Mouse (Mus musculus) layer of hippocampus, adult 9-11 months (tissue): Measurements from ENCODE around the gene Hist1h1d.
"Not testable (repeated sequence)": the region's sequence is repeated elsewhere in the genome, so short reads cannot be mapped to it uniquely, and the experiment has no call there.

Experiments used
- DNase-seq: peaks from one replicate; pipeline ENCODE4 v3.0.0; 2022

The Hist1h1d gene

DNA sequence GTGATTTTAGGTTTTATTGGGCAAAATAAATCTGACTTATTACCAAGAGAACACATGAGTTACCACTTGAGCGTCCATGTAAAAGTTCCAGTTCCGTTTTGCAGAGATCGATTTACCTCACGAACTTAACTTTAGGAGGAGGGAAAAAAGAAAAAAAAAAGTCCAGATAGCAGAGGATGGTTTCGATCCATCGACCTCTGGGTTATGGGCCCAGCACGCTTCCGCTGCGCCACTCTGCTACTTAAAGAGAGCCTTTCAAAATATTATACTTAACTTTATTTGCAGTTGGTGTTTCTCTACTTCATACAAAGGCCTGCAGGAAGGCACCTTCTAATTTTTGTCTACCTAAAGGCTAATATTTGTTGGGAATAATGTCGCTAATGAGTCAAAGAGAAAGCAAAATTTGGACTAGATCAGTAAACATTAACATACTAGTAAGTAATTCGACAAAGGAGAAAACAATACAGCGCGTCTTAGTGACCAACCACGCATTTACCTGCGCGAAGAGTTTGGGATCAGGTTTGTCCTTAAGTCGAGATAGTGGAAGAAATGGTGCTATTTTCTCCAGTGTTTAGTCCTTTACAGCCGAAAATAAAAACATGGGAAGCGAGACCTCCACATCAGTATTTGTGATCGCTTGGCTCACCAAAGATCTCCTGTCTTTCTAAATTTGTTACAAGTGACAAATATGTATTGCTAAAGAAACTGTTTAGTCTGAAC lies 22.7 kb upstream of the Hist1h1d start:
- peak; percentile 55 for DNase-seq

DNA sequence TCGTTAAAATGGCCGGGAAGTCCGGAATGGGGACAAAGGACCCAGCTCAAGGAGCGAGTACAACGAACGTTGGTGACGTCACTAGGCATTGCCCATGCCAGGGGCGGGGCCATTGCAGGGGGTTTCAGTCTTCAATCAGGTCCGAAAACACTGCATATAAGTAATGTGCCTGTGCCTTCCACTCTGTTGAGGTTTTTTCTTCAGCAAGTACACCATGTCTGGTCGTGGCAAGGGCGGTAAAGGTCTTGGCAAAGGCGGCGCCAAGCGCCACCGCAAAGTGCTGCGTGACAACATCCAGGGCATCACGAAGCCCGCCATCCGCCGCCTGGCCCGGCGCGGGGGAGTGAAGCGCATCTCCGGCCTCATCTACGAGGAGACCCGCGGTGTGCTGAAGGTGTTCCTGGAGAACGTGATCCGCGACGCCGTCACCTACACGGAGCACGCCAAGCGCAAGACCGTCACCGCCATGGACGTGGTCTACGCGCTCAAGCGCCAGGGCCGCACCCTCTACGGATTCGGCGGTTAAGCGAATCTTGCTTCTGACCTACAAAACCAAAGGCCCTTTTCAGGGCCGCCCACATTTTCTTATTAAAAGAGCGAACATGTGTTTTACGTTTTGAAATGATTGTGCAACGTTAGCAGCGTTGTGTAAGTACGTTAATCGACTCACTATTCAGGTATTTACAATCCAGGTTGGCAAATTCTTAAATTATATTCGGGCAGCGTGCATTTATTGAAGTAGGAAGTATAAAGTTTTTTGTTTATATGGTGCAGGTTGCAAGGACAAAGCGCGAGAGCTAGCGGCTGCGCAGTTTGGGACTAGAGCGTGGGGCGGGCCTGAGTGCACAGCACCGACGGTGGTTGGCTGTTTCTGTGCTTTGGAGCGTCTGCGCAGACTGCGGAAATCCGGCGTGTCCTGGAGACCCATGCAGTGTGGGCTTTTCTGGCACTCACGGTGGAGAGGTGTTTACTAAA lies 21.9 kb upstream of the Hist1h1d start, which contains the start of gene Hist1h4h:
TSS of gene Hist1h4h (plus strand) at position 150 of the 975 bp plus-strand sequence.
- DNase-seq: peak; percentile 98

DNA sequence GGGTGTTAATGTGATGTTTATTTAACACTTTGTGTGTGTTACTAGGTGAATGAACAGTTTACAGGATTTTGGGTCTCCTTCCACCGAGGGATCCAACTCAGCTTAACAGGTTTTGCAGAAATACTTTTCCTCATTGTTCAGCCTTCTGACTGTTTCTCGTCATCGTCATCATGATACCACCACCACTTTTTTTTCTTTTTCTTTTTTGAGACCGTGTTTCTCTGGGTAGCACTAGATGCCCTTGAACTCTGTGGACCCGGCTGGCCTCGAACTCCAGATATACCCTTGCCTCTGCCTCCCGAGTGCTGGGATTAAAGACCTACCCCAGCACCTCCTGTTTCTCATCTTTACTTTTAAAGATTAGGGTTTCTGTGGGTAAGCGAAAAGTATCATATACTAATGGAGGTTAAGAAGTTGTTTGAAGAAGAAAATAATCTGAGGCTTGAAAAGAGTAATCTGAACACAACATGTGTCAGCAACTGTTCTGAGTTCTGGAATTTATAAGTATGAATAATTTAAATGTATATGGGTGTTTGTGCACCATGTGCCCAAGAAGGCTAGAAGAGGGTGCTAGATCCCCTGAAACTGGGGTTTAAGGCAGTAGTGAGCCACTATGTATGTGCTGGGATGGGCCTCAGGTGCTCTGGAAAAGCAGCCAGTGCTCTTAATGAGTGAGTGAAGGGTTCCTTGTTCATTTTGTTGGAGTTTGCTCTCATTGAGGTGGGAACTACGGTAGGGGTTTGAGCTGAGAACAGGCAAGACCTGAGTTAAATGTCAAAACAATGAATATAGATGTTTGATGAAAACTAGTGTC lies 20.6 kb upstream of the Hist1h1d start:
- no peak for DNase-seq

DNA sequence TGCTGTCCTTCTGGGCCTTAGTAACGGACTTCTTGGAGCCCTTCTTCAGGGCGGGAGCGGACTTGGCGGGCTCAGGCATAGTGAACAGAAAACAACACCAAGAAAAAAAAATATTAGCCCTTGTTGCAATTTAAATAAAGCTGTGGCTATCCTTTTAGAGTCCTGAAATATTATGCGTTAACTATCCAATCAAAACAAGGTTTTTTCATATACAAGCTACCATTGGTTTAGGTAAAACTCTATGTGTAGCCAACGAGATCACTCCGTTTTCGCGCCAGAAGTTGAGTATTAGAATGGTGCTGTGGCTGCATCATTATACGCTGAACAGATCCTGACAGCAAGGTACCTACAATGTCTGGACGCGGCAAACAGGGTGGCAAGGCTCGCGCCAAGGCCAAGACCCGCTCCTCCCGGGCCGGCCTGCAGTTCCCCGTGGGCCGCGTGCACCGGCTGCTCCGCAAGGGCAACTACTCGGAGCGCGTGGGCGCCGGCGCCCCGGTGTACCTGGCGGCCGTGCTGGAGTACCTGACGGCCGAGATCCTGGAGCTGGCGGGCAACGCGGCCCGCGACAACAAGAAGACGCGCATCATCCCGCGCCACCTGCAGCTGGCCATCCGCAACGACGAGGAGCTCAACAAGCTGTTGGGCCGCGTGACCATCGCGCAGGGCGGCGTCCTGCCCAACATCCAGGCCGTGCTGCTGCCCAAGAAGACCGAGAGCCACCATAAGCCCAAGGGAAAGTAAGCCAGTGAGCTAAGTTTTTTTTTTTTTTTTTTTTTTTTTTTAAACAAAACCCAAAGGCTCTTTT lies 19.3 kb upstream of the Hist1h1d start, which contains the start of gene Hist1h2af:
TSS of gene Hist1h2af (plus strand) at position 347 of the 808 bp plus-strand sequence.
- DNase-seq: peak; percentile 84

DNA sequence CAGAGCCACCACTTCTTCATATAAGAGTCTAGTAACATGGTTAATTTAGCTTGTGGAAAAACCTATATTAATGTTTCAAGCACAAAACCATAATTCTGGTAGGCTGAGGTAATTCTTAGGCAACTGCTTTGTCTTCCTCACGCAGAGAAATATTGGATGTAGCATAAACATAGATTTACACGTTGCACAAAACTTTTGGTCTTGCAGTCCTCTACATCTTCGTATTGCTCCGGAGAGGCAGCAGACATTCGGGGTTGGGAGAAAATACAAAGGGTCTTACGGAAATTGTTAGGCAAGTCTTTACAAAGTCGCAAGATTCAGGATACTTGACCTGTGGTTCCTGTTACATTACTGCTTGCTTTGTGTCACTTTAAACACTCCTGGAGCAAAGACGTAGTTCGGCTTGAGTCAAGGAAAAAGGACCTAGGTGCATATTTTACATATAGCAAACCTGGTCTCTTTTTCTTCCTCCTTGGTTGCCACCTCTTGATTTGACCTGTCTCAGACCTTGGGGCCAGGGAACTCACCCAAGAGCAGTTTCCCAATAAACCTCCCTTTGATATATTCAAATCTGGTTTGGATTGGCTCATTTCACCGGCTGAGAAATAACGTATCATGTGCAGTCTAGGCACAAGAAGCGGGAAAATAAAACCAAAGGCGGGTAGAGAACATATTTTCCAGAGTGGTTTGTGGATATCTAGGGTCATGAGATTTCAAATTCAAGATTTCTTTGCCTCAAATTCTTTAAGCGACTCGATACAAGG lies 18.5 kb upstream of the Hist1h1d start:
- peak; percentile 47 for DNase-seq

DNA sequence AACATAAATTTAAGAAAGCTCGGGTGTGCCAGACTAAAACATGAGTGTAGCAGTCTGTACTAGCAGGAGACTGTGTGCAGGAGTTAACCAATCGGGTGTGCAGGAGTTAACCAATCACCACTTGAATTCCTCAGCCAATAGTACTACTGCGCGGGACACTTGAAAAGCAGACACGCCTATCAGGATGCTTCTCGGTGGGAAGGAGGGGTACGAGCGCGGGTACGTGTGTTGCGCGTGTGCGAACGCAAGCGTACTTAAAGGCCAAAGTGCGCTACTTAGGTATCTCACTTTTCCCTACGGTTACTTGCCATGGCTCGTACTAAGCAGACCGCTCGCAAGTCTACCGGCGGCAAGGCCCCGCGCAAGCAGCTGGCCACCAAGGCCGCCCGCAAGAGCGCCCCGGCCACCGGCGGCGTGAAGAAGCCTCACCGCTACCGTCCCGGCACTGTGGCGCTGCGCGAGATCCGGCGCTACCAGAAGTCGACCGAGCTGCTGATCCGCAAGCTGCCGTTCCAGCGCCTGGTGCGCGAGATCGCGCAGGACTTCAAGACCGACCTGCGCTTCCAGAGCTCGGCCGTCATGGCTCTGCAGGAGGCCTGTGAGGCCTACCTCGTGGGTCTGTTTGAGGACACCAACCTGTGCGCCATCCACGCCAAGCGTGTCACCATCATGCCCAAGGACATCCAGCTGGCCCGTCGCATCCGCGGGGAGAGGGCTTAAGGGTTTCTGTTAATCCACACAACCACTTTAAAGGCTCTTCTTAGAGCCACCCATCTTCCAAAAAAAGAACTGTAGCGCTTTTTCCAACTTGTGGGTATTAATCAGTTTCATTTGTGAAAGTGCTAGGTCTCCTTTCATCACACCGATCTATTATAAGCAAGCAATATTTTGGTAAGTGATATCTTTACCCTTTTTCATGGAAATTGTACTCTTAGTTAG lies 17.7 kb upstream of the Hist1h1d start, which contains the start of gene Hist1h3g:
TSS of gene Hist1h3g (plus strand) at position 286 of the 939 bp plus-strand sequence.
- peak; percentile 94 for DNase-seq

DNA sequence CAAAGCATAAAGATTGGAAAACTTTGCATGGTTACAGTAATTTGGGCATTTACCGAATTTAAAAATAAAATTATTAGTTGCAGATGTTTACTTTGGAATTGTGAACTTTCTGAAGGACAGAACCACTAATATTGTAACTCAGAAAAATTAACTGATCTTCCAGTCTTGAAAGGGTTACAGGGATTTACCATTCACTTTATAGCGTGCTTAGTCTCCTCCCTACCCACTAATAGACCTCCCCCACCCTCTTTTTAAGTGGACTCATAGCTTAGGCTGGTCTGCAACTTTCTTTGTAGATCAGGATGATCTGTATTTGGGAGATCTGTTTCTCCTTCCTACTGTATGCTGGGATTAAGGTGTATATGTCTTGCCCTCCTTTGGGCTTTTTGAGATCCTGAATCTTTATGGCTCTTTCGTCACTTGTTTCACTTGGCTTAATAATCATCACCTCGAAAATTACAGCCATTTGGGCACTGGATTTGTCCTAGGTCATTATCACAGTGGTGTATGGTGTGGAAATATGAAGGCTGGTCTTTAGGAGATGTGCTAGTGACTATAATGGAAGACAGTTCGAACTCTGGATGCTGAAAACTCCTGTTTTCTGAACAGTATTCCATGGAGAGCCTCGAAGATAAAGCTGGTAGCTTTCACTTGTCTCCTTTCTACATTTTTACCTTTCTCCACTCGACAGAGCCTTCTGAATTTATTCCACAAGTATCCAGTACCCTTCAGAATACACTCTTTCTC lies 16.8 kb upstream of the Hist1h1d start:
- DNase-seq: no peak

DNA sequence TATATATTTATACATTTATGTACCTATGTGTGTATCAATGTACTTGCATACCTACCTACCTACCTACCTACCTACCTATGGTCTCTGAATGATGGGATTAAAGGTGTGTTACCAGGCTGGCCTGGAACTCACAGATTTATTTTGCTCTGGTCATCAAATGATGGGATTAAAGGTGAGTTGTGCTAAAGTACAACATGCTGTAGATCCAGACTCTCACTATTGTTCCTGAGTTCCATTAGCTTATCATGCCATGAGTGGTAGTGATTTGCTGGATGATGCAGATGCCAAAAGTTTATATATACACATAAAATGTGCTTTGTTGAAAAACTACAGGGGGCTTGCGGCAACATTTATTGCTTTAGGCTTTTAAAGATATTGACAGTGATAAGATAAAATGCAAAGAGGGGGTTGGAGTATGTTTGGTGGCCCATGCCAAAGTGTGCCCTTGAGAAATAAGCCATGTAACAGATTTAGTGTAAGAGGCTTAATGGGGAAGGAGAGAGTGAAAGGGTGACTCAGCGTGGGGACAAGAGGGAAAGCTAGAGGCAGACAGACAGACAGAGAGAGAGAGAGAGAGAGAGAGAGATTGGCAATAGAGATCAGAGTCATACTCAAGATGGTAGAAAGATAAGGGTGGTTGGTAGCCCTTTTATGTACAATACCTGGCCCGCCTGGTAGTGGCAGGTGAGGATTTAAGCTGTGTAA lies 15.9 kb upstream of the Hist1h1d start:
- DNase-seq: no peak

DNA sequence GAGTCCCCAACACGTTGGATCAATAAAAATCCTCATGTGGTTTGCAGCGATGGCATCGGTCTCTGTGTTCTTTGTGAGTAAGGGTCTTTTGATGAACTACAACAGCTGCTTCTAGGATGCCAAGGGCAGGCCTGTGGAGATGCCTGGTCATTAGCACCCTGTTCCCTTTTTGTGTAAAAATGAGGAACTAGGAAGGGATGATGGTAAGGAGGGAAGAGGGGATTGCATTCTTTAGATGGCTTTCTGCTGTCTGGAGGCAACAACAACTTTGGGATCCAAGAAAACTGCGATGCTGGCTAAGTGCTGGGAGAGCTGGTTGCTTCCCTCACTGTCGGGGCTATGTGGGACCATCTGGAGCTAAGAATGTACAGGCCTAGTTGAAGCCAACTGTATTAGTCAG lies 14.8 kb upstream of the Hist1h1d start:
- DNase-seq: no peak

DNA sequence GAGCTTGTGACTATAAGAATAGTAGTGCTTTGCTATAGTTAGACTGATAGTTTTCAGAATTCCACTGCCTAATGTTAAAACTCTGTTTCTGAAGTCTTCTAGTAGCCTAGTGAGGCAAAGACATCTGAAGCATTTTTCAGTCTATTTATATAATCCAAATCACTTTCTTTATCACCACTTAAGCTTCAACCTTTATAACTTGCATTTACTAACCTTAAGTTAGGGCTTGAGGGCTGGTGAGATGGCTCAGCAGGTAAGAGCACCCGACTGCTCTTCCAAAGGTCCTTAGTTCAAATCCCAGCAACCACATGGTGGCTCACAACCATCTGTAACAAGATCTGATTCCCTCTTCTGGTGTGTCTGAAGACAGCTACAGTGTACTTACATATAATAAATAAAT lies 13.2 kb upstream of the Hist1h1d start:
- DNase-seq: not testable (repeated sequence)

DNA sequence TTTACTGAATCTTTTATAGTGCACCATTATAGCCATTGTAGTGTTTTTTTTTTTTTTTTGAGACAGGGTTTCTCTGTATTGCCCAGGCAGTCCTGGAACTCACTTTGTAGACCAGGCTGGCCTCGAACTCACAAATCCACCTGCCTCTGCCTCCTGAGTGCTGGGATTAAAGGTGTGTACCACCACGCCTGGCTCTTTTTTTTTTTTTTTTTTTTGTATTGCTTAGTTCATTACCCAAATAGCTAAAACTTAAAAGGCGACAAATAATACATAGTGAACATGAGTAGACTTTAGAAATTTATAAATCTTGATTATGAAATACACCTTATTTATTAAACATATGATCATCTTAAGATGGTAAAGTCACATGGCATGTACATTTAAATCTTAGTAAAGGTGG lies 11.6 kb upstream of the Hist1h1d start:
- DNase-seq: no peak

DNA sequence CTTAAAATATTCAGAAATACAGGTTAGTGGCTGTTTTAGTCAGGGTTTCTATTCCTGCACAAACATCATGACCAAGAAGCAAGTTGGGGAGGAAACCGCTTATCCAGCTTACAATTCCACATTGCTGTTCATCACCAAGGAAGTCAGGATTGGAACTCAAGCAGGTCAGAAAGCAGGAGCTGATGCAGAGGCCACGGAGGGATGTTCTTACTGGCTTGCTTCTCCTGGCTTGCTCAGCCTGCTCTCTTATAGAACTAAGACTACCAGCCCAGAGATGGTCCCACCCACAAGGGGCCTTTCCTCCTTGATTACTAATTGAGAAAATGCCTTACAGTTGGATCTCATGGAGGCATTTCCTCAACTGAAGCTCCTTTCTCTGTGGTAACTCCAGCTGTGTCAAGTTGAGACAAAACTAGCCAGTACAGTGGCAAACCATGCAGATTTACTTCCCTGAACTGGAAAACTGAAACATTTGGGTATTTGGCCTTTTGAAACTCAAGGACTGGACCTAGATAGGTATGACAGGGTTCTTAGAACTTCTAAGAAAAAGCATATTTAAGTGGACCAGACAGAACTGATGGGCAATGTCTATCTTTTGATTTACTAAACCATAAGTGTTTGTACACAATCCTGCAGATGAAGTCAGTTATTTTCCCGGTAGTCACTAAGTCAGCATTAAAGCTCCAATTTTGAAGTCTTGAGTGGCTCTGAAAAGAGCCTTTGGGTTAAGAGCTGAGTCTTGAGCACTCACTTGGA lies 10.7 kb upstream of the Hist1h1d start:
- DNase-seq: not testable (repeated sequence)

DNA sequence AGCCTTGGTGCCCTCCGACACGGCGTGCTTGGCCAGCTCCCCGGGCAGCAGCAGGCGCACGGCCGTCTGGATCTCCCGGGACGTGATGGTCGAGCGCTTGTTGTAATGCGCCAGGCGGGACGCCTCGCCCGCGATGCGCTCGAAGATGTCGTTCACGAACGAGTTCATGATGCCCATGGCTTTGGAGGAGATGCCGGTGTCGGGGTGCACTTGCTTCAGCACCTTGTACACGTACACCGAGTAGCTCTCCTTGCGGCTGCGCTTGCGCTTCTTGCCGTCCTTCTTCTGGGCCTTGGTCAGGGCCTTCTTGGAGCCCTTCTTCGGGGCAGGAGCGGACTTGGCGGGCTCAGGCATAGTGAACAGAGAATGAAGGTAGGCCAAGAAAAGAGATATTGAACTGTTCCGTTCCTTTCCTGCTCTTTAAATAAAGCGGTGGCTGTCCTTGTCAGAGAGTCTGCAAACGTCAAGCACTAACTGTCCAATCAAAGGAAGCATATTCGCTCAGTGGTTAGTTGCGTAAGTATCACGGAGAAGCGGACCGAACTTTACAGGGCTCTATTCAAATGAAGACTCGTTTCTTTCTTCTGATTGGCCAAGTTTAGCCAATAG lies 10.0 kb upstream of the Hist1h1d start, which contains the start of gene Hist1h2bh:
TSS of gene Hist1h2bh (minus strand) at position 394 of the 609 bp plus-strand sequence.
- peak; percentile 94 for DNase-seq

DNA sequence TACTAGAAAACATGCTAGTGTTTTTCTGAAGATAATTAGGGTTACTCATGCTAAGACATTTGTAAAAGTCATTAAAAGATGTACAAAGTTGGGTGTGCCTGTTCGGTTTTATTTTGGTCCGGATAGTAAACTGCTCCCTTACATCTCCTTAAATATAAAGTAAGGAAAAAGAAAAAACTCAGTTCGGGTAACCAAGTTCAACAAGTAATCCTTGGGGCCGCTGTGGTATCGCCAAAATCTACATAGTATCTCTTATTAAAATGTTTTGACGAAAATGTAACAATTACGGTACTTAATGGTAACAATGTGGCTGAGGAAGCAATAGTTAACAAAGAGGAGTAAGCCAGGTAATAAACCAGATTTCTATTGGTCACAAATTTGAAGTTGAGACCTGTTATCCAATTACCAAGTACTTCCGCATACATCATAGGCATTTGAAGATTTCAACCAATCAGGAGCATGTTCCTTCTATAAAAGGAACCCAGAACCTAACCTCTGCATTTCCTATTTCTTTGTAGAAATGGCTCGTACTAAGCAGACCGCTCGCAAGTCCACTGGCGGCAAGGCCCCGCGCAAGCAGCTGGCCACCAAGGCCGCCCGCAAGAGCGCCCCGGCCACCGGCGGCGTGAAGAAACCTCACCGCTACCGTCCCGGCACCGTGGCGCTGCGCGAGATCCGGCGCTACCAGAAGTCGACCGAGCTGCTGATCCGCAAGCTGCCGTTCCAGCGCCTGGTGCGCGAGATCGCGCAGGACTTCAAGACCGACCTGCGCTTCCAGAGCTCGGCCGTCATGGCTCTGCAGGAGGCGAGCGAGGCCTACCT lies 8.9 kb upstream of the Hist1h1d start, which contains the start of gene Hist1h3f:
TSS of gene Hist1h3f (plus strand) at position 88 of the 822 bp plus-strand sequence.
- peak; percentile 85 for DNase-seq

DNA sequence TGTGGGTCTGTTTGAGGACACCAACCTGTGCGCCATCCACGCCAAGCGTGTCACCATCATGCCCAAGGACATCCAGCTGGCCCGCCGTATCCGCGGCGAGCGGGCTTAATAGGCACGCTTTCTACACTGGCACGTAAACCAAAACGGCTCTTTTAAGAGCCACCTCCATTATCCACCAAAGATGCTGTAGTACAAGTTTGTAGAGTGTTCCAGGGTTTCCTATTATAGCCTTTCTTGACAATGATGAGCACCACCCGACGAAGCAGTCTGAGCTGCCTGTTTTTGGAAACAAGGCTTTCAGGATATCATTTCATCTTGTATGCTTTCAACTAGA lies 8.3 kb upstream of the Hist1h1d start:
- DNase-seq: not testable (repeated sequence)

DNA sequence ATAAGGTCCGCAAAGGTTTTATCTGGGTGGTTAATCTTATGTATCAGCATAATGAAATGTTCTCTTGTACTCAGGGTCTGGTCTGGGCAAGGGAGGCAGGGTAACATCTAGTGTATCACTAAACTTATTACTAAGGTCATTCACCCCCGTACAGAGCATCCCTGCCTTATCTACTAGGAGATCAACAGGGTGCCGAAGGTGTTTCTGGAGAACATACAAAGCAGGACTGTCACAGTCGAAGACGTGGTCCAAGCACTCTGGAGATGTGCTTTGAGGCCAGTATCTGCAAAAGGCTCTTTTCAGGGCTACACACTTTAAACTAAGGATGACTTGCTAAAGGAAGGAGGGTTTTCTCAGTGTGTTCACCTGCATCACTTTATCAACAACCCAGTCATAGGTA lies 6.4 kb upstream of the Hist1h1d start:
- DNase-seq: no peak
